Mouse (Mus musculus) lung, embryonic 14.5 days (tissue): ENCODE data around the gene Spata2. TPM values are rescaled to one million over a fixed set of nuclear protein-coding genes. Genes with fewer than 3 reads are reported as not detected.

ENCODE experiments used
- ATAC-seq: fragments of 200-750 bp; cut with Nextera tagmentation; 2 replicates; pipeline ENCODE4 v1.8.0; 2017; ENCODE audit warnings: mild to moderate bottlenecking, moderate TSS enrichment, moderate library complexity; ENCODE audit not compliant: insufficient read depth
- DNase-seq: peaks from one replicate; pipeline ENCODE4 v3.0.0-alpha.2; 2015
- H3K27ac ChIP-seq: fragments of 300-500 bp; sonication (generic); 2 replicates; pipeline ENCODE4 v1.5.1; 2014; ENCODE audit warnings: low read depth, mild to moderate bottlenecking, moderate library complexity
- H3K27me3 ChIP-seq: fragments of 300-500 bp; sonication (generic); 2 replicates; pipeline ENCODE4 v1.6.1; 2014; ENCODE audit warnings: low read length, control low read depth; ENCODE audit not compliant: insufficient read depth
- H3K36me3 ChIP-seq: fragments of 300-500 bp; sonication (generic); 2 replicates; pipeline ENCODE4 v1.6.1; 2014; ENCODE audit warnings: control low read depth; ENCODE audit not compliant: insufficient read depth
- H3K4me1 ChIP-seq: fragments of 300-500 bp; sonication (generic); 2 replicates; pipeline ENCODE4 v1.6.1; 2014; ENCODE audit warnings: antibody characterized with exemption, control low read depth; ENCODE audit not compliant: insufficient read depth
- H3K4me2 ChIP-seq: fragments of 300-500 bp; sonication (generic); 2 replicates; pipeline ENCODE4 v1.6.1; 2014; ENCODE audit warnings: mild to moderate bottlenecking
- H3K4me3 ChIP-seq: fragments of 300-500 bp; sonication (generic); 2 replicates; pipeline ENCODE4 v1.5.1; 2014; ENCODE audit warnings: low read depth, low read length
- H3K9ac ChIP-seq: fragments of 300-500 bp; sonication (generic); 2 replicates; pipeline ENCODE4 v1.6.1; 2014
- H3K9me3 ChIP-seq: fragments of 300-500 bp; sonication (generic); 2 replicates; pipeline ENCODE4 v1.6.1; 2016; ENCODE audit warnings: low read depth, low read length, control low read depth
- CTCF ChIP-seq: IDR thresholded peaks from 2 replicates; pipeline ENCODE4 v1.5.1; 2016; ENCODE audit warnings: antibody characterized with exemption, low read depth
- whole genome bisulfite sequencing: fragments of 180-500 bp; shearing (Covaris S2); extraction: QIAGEN DNeasy Blood & Tissue Kit; methylation state at CpG from one replicate; pipeline ENCODE4 v1.1.7; 2014; 5-methylcytosine and 5-hydroxymethylcytosine counted together
- polyA plus RNA-seq: library from polyadenylated mRNA; unstranded; fragments of >200 nt; fragmentation: Nextera tagmentation; extraction: Ambion mirVana; gene quantifications from 2 replicates; pipeline ENCODE4 v1.2.1, GENCODE M21; 2014

Spata2 gene
- polyA plus RNA-seq, 1 experiment from 2014 or later: 15.6 TPM

- Histone ChIP-seq H3K36me3 (peaks cover 29% of the 10 kb centered on the region), H3K4me2 (peak overlapping the region; percentile 79), H3K9ac (peak overlapping the region; percentile 90; the same call in 1 of the 2 replicates), H3K27ac (peak overlapping the region; percentile 50; the same call in 1 of the 2 replicates), H3K4me3 (peak overlapping the region; percentile 99), H3K9me3 (no peaks in the 10 kb centered on the region), H3K27me3 (no peaks in the 10 kb centered on the region), H3K4me1 (peaks cover 16% of the 10 kb centered on the region)
- TF ChIP-seq CTCF: peak; percentile 9
- DNase-seq (no peak), ATAC-seq (peak; percentile 4)
- 46% methylated on average over 13 of the region's 13 CpGs for WGBS
Measured at GRCm38 (mm10) chr2:167502554-167503252, 10.0 kb upstream of the Spata2 start.

GRCm38 (mm10) chr2:167497272-167497671 is 4.6 kb upstream of the Spata2 start:
- Histone ChIP-seq H3K4me1 (no peaks in the 10 kb centered on the region), H3K9ac (no peak overlapping the region), H3K4me2 (no peak overlapping the region), H3K27me3 (no peaks in the 10 kb centered on the region), H3K27ac (no peak overlapping the region), H3K36me3 (peaks cover 4% of the 10 kb centered on the region; the same call in 1 of the 2 replicates), H3K4me3 (no peak overlapping the region), H3K9me3 (no peaks in the 10 kb centered on the region)
- peak; percentile 71 for TF ChIP-seq CTCF
- ATAC-seq: no peak
- peak; percentile 67 for DNase-seq
- 68% methylated on average over 5 of the region's 5 CpGs for WGBS

GRCm38 (mm10) chr2:167496437-167496836 is 3.8 kb upstream of the Spata2 start:
- Histone ChIP-seq H3K4me1 (peaks cover 5% of the 10 kb centered on the region), H3K36me3 (peaks cover 4% of the 10 kb centered on the region; the same call in 1 of the 2 replicates), H3K27me3 (no peaks in the 10 kb centered on the region), H3K4me2 (no peak overlapping the region), H3K9me3 (no peaks in the 10 kb centered on the region), H3K9ac (no peak overlapping the region), H3K4me3 (no peak overlapping the region), H3K27ac (no peak overlapping the region)
- no peak for DNase-seq
- WGBS: 82% methylated on average over 7 of the region's 7 CpGs
- TF ChIP-seq CTCF: no peak
- no peak for ATAC-seq

DNA sequence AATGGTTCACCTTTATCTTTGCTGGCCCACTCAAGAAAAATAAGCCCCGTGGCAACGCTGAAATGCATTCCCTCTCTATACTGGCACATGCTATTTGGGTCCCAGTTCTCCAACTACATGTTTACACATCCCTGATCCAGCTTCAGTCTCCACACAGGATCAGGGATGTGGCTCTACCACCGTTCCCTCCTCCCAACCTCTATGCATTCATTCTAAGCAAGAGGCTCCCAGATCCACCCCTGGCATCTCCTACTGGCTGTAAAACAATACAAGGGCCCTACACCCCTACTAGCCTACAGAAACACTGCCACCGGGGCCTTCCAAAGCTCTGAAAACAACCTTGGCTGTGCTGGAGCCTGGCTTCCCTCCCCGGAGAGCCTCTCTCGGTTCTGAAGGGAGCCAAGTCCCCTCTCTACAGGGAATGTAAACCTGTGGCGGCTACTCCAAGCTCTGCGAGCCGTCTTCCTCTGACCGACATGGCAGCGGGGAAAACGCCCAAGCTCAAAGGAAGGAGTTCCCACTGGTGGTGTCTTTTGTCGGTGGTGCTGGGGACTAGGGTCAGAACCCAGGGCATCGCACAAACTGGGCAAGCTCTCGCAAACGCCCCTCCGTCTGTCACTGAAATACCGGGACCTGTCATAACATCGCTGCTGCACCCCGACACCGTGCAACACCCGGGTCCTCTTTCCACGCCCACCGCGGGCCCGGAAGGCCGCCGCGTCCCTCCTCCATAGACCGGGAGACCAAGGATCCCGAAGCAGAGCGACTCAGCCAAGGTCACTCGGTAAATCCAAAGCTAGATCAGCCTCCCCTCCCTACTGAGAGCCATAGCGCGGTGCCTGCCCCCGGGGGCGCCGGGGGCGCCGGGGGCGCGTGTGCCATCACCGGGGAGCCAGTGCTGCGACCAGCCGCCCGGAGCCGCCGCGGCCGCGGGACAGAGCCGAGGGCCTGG is 654 bp downstream of the Spata2 start, which contains the start of gene Rnf114:
Gene Rnf114 (plus strand): TSS at position 889 of the 952 bp plus-strand sequence.
- peak within 1 kb of the TSS; percentile 91 for H3K9ac ChIP-seq
- no peaks in the 10 kb centered on the region for H3K9me3 ChIP-seq
- peaks cover 11% of the 10 kb centered on the region; the same call in 1 of the 2 replicates for H3K36me3 ChIP-seq
- H3K4me1 ChIP-seq: peaks cover 7% of the 10 kb centered on the region
- H3K4me3 ChIP-seq: peak within 1 kb of the TSS; percentile 100
- peak within 1 kb of the TSS; percentile 97 for H3K27ac ChIP-seq
- H3K27me3 ChIP-seq: no peaks in the 10 kb centered on the region
- DNase-seq (peak; percentile 34), ATAC-seq (peak; percentile 42)
- no peak for TF ChIP-seq CTCF
- 3% methylated on average over 52 of the region's 52 CpGs for WGBS
- H3K4me2 ChIP-seq: peak within 1 kb of the TSS; percentile 91

GRCm38 (mm10) chr2:167490813-167491525 is 1.7 kb downstream of the Spata2 start:
- H3K9me3 ChIP-seq: no peaks in the 10 kb centered on the region
- H3K4me3 ChIP-seq: peak overlapping the region; percentile 100; the same call in 1 of the 2 replicates
- 79% methylated on average over 4 of the region's 4 CpGs for WGBS
- H3K27me3 ChIP-seq: no peaks in the 10 kb centered on the region
- peak overlapping the region; percentile 91 for H3K9ac ChIP-seq
- no peak for DNase-seq
- peaks cover 11% of the 10 kb centered on the region; the same call in 1 of the 2 replicates for H3K36me3 ChIP-seq
- no peak for TF ChIP-seq CTCF
- ATAC-seq: no peak
- no peak overlapping the region for H3K27ac ChIP-seq
- peaks cover 7% of the 10 kb centered on the region for H3K4me1 ChIP-seq
- H3K4me2 ChIP-seq: peak overlapping the region; percentile 91

- no peak for TF ChIP-seq CTCF
- Histone ChIP-seq H3K4me2 (no peak overlapping the region), H3K36me3 (peaks cover 31% of the 10 kb centered on the region), H3K9ac (no peak overlapping the region), H3K27me3 (no peaks in the 10 kb centered on the region), H3K4me3 (no peak overlapping the region), H3K9me3 (no peaks in the 10 kb centered on the region), H3K27ac (no peak overlapping the region), H3K4me1 (peaks cover 7% of the 10 kb centered on the region)
- DNase-seq: no peak
- no peak for ATAC-seq
- WGBS: 83% methylated on average over 6 of the region's 6 CpGs
Measured at GRCm38 (mm10) chr2:167487994-167488393, 4.7 kb downstream of the Spata2 start.
